Mouse (Mus musculus) G1E-ER4 (cell line): Measurements from ENCODE around the gene Rad51. TPM values are rescaled to one million over a fixed set of nuclear protein-coding genes. Genes with fewer than 3 reads are reported as not detected.
A peak's percentile ranks its signal among the peaks of the same experiment; 100 is the strongest.

Experiments
- GATA1 ChIP-seq: IDR thresholded peaks from one replicate; pipeline ENCODE4 v1.8.0; 2012; ENCODE audit warnings: low read length, inconsistent platforms
- polyA plus RNA-seq: library from polyadenylated mRNA; stranded (reverse); fragments of >175 nt; gene quantifications from 2 replicates; pipeline ENCODE4 v1.2.3, GENCODE M21; 2012

Gene Rad51
- polyA plus RNA-seq, 1 experiment: 40.6 TPM

DNA sequence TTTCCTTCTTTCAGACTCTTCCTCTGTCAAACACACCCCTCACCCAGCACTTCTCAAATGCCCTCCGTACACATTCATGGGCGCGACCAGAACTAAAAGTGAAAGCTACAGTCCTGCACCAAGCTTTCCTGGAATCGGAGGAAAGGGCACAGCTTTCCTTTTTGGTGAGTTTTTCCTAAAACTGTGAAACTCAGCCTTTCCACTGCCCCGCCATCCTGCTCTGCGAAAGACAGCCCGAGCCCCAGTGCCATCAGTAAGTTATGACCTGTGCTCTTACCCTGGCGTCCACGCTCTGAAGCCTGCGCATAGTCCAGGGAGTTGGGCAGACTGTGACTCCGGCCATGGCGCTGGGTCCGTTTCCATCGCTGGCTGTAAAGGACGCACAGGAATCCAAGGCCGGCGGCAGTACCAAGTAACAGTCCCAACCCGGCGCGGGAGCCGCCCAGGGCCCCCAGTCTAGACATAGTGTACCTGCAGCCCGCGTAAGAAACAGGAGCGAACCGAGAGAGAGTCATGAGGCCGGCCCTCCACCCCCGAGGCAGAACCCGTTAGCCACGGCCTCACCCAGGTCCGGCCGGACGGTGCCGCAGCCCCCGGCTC, 43.6 kb downstream of the Rad51 start:
- TF ChIP-seq GATA1: no peak

- TF ChIP-seq GATA1: no peak
Measured at GRCm38 (mm10) chr2:119156681-119157572, 44.3 kb downstream of the Rad51 start, which contains the start of gene Rmdn3. TSS of gene Rmdn3 (minus strand) at chr2:119157034.

GRCm38 (mm10) chr2:119157836-119158235, 45.2 kb downstream of the Rad51 start:
- no peak for TF ChIP-seq GATA1

GRCm38 (mm10) chr2:119161247-119161646, 48.7 kb downstream of the Rad51 start:
- no peak for TF ChIP-seq GATA1

- TF ChIP-seq GATA1: peak; percentile 82
Measured at GRCm38 (mm10) chr2:119163135-119163534, 50.5 kb downstream of the Rad51 start.

- TF ChIP-seq GATA1: no peak
Measured at GRCm38 (mm10) chr2:119163999-119164398, 51.4 kb downstream of the Rad51 start.

- no peak for TF ChIP-seq GATA1
Measured at GRCm38 (mm10) chr2:119165401-119165800, 52.8 kb downstream of the Rad51 start.

- no peak for TF ChIP-seq GATA1
Measured at GRCm38 (mm10) chr2:119166901-119167865, 54.6 kb downstream of the Rad51 start, which contains the start of gene Gchfr. TSS of gene Gchfr (plus strand) at chr2:119167773.

GRCm38 (mm10) chr2:119167866-119168256, 55.3 kb downstream of the Rad51 start:
- TF ChIP-seq GATA1: no peak

DNA sequence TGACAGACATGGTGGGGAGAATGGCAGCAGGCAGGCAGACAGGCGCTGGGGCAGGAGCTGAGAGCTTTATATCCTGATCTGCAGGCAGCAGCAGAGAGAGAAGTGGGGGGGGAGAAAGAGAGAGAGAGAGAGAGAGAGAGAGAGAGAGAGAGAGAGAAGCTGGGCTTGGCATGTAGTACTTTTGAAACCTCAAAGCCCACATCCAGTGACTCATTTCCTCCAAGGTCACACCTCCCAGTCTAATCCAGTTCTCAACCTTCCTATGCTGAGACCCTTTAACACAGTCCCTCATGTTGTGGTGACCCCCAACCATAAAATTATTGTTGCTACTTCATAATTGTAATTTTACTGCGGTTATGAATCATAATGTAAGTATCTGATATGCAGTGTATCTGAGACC, 57.7 kb downstream of the Rad51 start:
- no peak for TF ChIP-seq GATA1

DNA sequence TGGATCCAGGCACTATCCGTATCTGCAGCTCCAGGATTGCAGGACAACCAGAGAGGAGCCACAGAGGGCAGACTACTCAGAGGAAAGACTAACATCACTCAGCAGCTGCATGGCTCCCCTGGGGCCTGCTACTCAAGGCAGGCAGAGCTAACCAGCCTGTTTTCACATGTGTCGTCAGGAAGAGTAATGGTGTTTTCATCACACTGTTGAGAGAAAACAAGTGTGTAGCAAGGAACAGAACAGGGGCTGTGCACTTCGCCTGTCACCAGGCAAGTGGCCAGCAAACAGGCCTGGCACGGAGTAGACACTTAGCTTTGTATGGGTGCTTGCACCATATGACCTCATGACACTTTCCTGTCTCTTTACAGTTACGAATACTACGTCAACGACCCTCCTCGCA, 59.0 kb downstream of the Rad51 start:
- TF ChIP-seq GATA1: no peak

- no peak for TF ChIP-seq GATA1
Measured at GRCm38 (mm10) chr2:119172446-119172845, 59.9 kb downstream of the Rad51 start.

- no peak for TF ChIP-seq GATA1
Measured at GRCm38 (mm10) chr2:119172862-119173576, 60.4 kb downstream of the Rad51 start.

DNA sequence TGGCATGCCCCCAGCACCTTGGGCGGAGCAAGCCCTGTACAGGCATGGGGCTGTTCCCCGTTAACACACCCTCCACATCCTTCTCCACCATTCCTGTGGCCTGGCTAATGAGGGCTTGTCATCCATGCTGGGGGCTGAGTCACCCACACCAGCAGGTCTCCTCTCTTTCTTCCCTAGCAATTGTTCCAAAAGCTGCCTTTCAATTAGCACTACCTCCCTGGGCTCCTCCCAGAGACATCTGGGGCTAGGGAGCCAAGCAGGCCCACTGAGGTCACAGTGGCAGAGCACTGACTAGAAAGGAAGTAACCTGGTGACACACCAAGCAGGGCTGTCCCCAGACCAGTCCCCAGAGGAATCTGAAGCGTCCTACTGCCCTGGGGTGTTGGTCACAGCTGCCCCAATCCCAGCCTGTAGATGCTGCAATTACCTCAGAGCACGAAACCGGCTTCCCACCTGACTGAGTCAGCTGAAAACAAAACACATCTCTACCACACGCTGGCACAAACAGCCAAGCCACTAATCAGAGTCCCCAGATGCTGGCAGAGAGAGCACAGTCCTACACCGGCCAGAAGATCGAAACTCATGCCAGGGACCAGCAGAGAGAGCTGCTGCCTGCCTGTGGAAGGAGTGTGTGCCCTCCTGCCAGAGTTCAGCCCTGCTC, 61.5 kb downstream of the Rad51 start, which contains the start of gene Gm14137:
Gene Gm14137 (plus strand): TSS at position 519 of the 661 bp plus-strand sequence.
- TF ChIP-seq GATA1: no peak
